Mouse (Mus musculus) megakaryocyte, adult 5-6 weeks (primary cell): ENCODE results near the gene Dlg4. TPM values are rescaled to one million over a fixed set of nuclear protein-coding genes. Genes with fewer than 3 reads are reported as not detected.

Experiments used
- ATAC-seq: 2 replicates; pipeline ENCODE4 v1.8.0; 2016; ENCODE audit warnings: mild to moderate bottlenecking, inconsistent platforms; ENCODE audit not compliant: poor library complexity, severe bottlenecking
- total RNA-seq, 2 experiments: library from RNA; stranded (forward) in 1 of 2; stranded (reverse) in 1 of 2; fragments of 153-499, 151-499 nt in 1 of 2; fragments of 221-1000, 200-1000 nt in 1 of 2; gene quantifications; 2 replicates each; pipeline versions ENCODE4 v1.2.3 to v1.2.4; 2015 to 2017

The Dlg4 gene
- total RNA-seq, 2 experiments from 2014 or later = 1.3 to 5.2 TPM

GRCm38 (mm10) chr11:70018131-70018990 lies 1.6 kb downstream of the Dlg4 start:
- no peak for ATAC-seq

GRCm38 (mm10) chr11:70019495-70020021 lies 2.8 kb downstream of the Dlg4 start:
- ATAC-seq = no peak

- no peak for ATAC-seq
Measured at GRCm38 (mm10) chr11:70020022-70020631, 3.4 kb downstream of the Dlg4 start.

GRCm38 (mm10) chr11:70020731-70021263 lies 4.1 kb downstream of the Dlg4 start:
- ATAC-seq = peak; percentile 86

- ATAC-seq = peak; percentile 86
Measured at GRCm38 (mm10) chr11:70021264-70022132, 4.8 kb downstream of the Dlg4 start.

GRCm38 (mm10) chr11:70023481-70024150 lies 6.9 kb downstream of the Dlg4 start:
- no peak for ATAC-seq

- ATAC-seq = no peak
Measured at GRCm38 (mm10) chr11:70024151-70024514, 7.4 kb downstream of the Dlg4 start.

GRCm38 (mm10) chr11:70026689-70027088 lies 9.9 kb downstream of the Dlg4 start:
- no peak for ATAC-seq

- no peak for ATAC-seq
Measured at GRCm38 (mm10) chr11:70027397-70027796, 10.7 kb downstream of the Dlg4 start.

GRCm38 (mm10) chr11:70028401-70029129 lies 11.8 kb downstream of the Dlg4 start:
- no peak for ATAC-seq

- peak; percentile 51 for ATAC-seq
Measured at GRCm38 (mm10) chr11:70029130-70029801, 12.5 kb downstream of the Dlg4 start.

GRCm38 (mm10) chr11:70029829-70030550 lies 13.2 kb downstream of the Dlg4 start:
- ATAC-seq = 0 out of 2 replicates have a peak, but pooled peaks have one; percentile 39

GRCm38 (mm10) chr11:70030651-70031320 lies 14.0 kb downstream of the Dlg4 start:
- ATAC-seq = no peak

- no peak for ATAC-seq
Measured at GRCm38 (mm10) chr11:70031321-70031670, 14.6 kb downstream of the Dlg4 start.

GRCm38 (mm10) chr11:70038174-70038573 lies 21.4 kb downstream of the Dlg4 start:
- ATAC-seq = no peak

GRCm38 (mm10) chr11:70039631-70040030 lies 22.9 kb downstream of the Dlg4 start:
- no peak for ATAC-seq

- ATAC-seq = no peak
Measured at GRCm38 (mm10) chr11:70040184-70040583, 23.4 kb downstream of the Dlg4 start.
